Mouse (Mus musculus): ENCODE results near the gene Hoxc10.
A peak's percentile ranks its signal among the peaks of the same experiment; 100 is the strongest.

- TF ChIP-seq CTCF (IDR thresholded peaks at IDR 0.05; ENCODE audit: low read depth) (peak; percentile 64), EP300 (IDR thresholded peaks at IDR 0.05; ENCODE audit: low read depth) (no peak)
Measured at GRCm38 (mm10) chr15:102965892-102966775, 462 bp upstream of the Hoxc10 start.

All from heart, postnatal 0 days (tissue).